Mouse (Mus musculus) liver, postnatal 0 days (tissue): Measurements from ENCODE around the gene T2.

Source experiments
- CTCF ChIP-seq: sonication (generic); IDR thresholded peaks from 2 replicates; pipeline ENCODE4 v1.5.1; 2016; ENCODE audit warnings: antibody characterized with exemption, low read depth
- EP300 ChIP-seq: IDR thresholded peaks from 2 replicates; pipeline ENCODE4 v1.6.1; 2016; ENCODE audit warnings: antibody characterized with exemption, low read depth, mild to moderate bottlenecking

DNA sequence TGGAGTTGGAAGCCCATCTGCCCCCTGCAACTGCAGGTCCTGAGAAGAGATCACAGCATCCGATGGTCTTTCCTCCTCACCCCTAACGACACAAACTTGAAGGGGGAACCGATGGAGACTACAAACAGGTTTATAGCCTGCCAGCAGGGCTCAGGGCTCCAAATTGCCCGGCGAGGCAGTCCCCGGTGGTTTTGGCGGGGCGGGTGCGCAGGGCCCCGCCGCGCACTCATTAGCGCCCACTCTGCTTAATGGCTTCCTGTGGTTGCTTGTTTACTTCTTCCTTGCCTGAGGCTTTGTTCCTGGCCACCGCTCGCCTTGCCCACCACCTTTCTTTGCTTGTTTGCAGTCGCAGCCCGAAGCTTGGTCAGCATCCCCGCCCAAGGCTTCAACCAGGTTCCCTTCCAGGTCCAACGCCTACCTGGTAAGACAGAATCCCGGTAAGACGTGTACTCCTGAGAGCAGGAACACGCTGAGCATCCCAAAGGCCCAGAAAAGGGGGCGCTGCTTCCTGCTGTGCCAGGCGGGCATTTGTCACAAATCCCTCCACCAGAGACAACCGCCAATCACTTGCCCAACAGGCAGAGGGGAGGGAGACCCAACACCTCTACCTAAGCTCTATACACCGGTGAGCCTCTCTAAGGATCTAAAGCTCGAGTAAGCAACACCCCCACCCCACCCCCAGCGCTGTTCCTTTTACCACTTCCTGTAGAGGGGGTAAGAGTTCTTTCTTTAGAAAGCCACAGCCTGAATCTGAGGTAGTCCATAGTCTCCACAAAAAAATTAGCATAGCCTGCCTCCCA, 33.4 kb downstream of the T2 start:
- TF ChIP-seq CTCF (no peak), EP300 (no peak)
